Mouse (Mus musculus) natural killer cell, adult 2 months (primary cell): ENCODE data around the gene Rtl1.

Experiments
- DNase-seq, 2 experiments: peaks; one replicate each; pipeline ENCODE4 v3.0.0; 2022; ENCODE audit warnings: low spot score in 2 of 2

Rtl1 gene

GRCm38 (mm10) chr12:109600230-109600629 is at the start of gene Rtl1:
Gene Rtl1, minus strand, starts transcription at chr12:109600330.
- DNase-seq: no peak

GRCm38 (mm10) chr12:109640560-109641167 is 40.5 kb upstream of the Rtl1 start:
- no peak for DNase-seq

- DNase-seq: no peak
Measured at GRCm38 (mm10) chr12:109632035-109632434, 31.9 kb upstream of the Rtl1 start.

- no peak for DNase-seq
Measured at GRCm38 (mm10) chr12:109628887-109629286, 28.8 kb upstream of the Rtl1 start.

- DNase-seq: no peak
Measured at GRCm38 (mm10) chr12:109626910-109627309, 26.8 kb upstream of the Rtl1 start.

GRCm38 (mm10) chr12:109620196-109620595 is 20.1 kb upstream of the Rtl1 start:
- no peak for DNase-seq

GRCm38 (mm10) chr12:109617993-109618392 is 17.9 kb upstream of the Rtl1 start:
- no peak for DNase-seq

GRCm38 (mm10) chr12:109617126-109617525 is 17.0 kb upstream of the Rtl1 start:
- DNase-seq: no peak

GRCm38 (mm10) chr12:109615371-109615770 is 15.2 kb upstream of the Rtl1 start:
- no peak for DNase-seq

GRCm38 (mm10) chr12:109614416-109614815 is 14.3 kb upstream of the Rtl1 start:
- DNase-seq: no peak

GRCm38 (mm10) chr12:109612392-109613385 is 12.6 kb upstream of the Rtl1 start:
- DNase-seq: no peak

- peak in 1 of 2 experiments; percentile 8 for DNase-seq
Measured at GRCm38 (mm10) chr12:109608576-109609440, 8.7 kb upstream of the Rtl1 start.

- DNase-seq: no peak
Measured at GRCm38 (mm10) chr12:109607953-109608352, 7.8 kb upstream of the Rtl1 start.

- DNase-seq: no peak
Measured at GRCm38 (mm10) chr12:109607191-109607590, 7.1 kb upstream of the Rtl1 start.

GRCm38 (mm10) chr12:109604982-109605721 is 5.0 kb upstream of the Rtl1 start:
- no peak for DNase-seq

- DNase-seq: no peak
Measured at GRCm38 (mm10) chr12:109598551-109599250, 1.4 kb downstream of the Rtl1 start.

GRCm38 (mm10) chr12:109596726-109597125 is 3.4 kb downstream of the Rtl1 start:
- DNase-seq: no peak

GRCm38 (mm10) chr12:109596232-109596631 is 3.9 kb downstream of the Rtl1 start:
- DNase-seq: no peak

- no peak for DNase-seq
Measured at GRCm38 (mm10) chr12:109595753-109596152, 4.4 kb downstream of the Rtl1 start.

- DNase-seq: no peak
Measured at GRCm38 (mm10) chr12:109594961-109595360, 5.2 kb downstream of the Rtl1 start.

- no peak for DNase-seq
Measured at GRCm38 (mm10) chr12:109582185-109582584, 17.9 kb downstream of the Rtl1 start.
